Comparison of ENCODE assay signal across 11 mouse cellular contexts in the genomic region with DNA sequence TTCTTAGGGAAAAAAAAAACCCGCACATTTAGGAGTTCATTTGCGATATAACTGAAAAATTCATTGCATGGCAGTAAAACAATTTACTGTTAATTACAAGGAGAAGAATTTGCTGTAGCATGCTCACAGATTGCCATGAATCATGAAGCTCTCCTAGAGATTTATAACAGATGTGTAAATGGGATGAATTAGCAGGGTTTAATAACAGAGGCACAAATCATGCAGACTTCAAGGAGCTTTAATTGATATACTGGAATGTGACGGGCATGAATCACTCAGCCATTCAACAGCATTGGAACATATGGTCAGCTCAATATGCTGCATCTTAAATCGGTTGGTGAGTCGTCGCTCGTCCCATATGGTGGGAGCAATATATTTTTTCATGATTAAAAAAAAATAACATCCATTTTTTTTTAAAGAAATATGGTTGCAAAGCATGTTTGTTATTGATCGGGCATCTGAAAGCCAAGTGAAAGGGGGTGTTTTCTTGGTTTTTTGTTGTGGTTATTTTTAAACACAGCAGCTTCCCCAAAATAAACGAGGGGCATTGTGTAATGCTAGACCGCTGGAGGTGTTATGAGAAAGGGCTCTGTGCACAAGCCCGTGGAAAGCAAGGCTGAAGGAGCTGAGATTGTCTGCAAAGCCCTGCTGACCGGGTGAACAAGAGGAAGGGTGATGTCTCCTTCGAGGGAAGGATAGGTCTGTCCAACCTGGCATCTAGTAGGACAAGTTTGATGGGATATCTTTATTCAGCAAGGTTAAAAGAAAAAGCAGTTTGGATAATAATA.
DNase-seq lines count a peak whose midpoint lies in the region; ATAC-seq and TF ChIP-seq lines count a peak whose summit lies in the region.
"Had no signal": no experiment of that assay in that cellular context is flagged by ENCODE, and none has a peak within 500 bp of the region (broad histone marks: within the 10 kb centered on the region; RNA-seq: fewer than 3 reads in every experiment).

No protein-coding gene starts in this region.

- no peaks in the 10 kb centered on the region for H3K27me3 ChIP-seq in hindbrain, embryonic 14.5 days (ENCODE audit: control insufficient read depth, insufficient read depth, low read length)
- H3K27me3 ChIP-seq in hindbrain, embryonic 12.5 days, result no peaks in the 10 kb centered on the region
- peaks cover 14% of the 10 kb centered on the region for H3K27me3 ChIP-seq in neural tube, embryonic 13.5 days
- no peaks in the 10 kb centered on the region for H3K27me3 ChIP-seq in hindbrain, postnatal 0 days (ENCODE audit: insufficient read depth, low read length)
- H3K27me3 ChIP-seq in intestine, embryonic 15.5 days (replicated peaks), result no peaks in the 10 kb centered on the region

- no peak for ATAC-seq in hindbrain, embryonic 14.5 days (ENCODE audit: low FRiP score)
- ATAC-seq in hindbrain, embryonic 12.5 days (ENCODE audit: low FRiP score), result no peak
- peak; percentile 71 for ATAC-seq in neural tube, embryonic 13.5 days (ENCODE audit: low read depth)
- no peak for ATAC-seq in hindbrain, postnatal 0 days
- ATAC-seq in intestine, embryonic 15.5 days, result no peak

- no peak overlapping the region for H3K4me2 ChIP-seq in hindbrain, embryonic 14.5 days (replicated peaks)
- H3K4me2 ChIP-seq in hindbrain, embryonic 12.5 days (replicated peaks), result no peak overlapping the region
- H3K4me2 ChIP-seq in neural tube, embryonic 13.5 days, result no peak overlapping the region
- H3K4me2 ChIP-seq in hindbrain, postnatal 0 days (ENCODE audit: low read depth, low read length), result peak overlapping the region; percentile 14
- no peak overlapping the region for H3K4me2 ChIP-seq in intestine, embryonic 15.5 days (replicated peaks)

- H3K36me3 ChIP-seq in hindbrain, embryonic 14.5 days (replicated peaks; ENCODE audit: control insufficient read depth, insufficient read depth), result no peaks in the 10 kb centered on the region
- no peaks in the 10 kb centered on the region for H3K36me3 ChIP-seq in hindbrain, embryonic 12.5 days
- H3K36me3 ChIP-seq in neural tube, embryonic 13.5 days, result no peaks in the 10 kb centered on the region
- H3K36me3 ChIP-seq in hindbrain, postnatal 0 days (ENCODE audit: insufficient read depth, low read length), result no peaks in the 10 kb centered on the region
- no peaks in the 10 kb centered on the region for H3K36me3 ChIP-seq in intestine, embryonic 15.5 days

- H3K27ac ChIP-seq in hindbrain, embryonic 14.5 days, result no peak overlapping the region
- H3K27ac ChIP-seq in hindbrain, embryonic 12.5 days, result no peak overlapping the region
- no peak overlapping the region for H3K27ac ChIP-seq in neural tube, embryonic 13.5 days (replicated peaks)
- H3K27ac ChIP-seq in hindbrain, postnatal 0 days, result no peak overlapping the region
- no peak overlapping the region for H3K27ac ChIP-seq in intestine, embryonic 15.5 days

- H3K4me3 ChIP-seq in hindbrain, embryonic 14.5 days (replicated peaks; ENCODE audit: low read length), result no peak overlapping the region
- H3K4me3 ChIP-seq in hindbrain, embryonic 12.5 days, result no peak overlapping the region
- no peak overlapping the region for H3K4me3 ChIP-seq in neural tube, embryonic 13.5 days
- no peak overlapping the region for H3K4me3 ChIP-seq in hindbrain, postnatal 0 days (ENCODE audit: low read length)
- no peak overlapping the region for H3K4me3 ChIP-seq in intestine, embryonic 15.5 days (replicated peaks)

- WGBS in hindbrain, embryonic 14.5 days, result 45% methylated on average over 13 of the region's 13 CpGs
- 49% methylated on average over 13 of the region's 13 CpGs for WGBS in hindbrain, embryonic 12.5 days
- WGBS in neural tube, embryonic 13.5 days, result 20% methylated on average over 13 of the region's 13 CpGs
- 39% methylated on average over 13 of the region's 13 CpGs for WGBS in hindbrain, postnatal 0 days
- WGBS in intestine, embryonic 15.5 days, result 66% methylated on average over 13 of the region's 13 CpGs

- H3K9ac ChIP-seq in hindbrain, embryonic 14.5 days, result no peak overlapping the region
- H3K9ac ChIP-seq in hindbrain, embryonic 12.5 days, result no peak overlapping the region
- no peak overlapping the region for H3K9ac ChIP-seq in neural tube, embryonic 13.5 days
- no peak overlapping the region for H3K9ac ChIP-seq in hindbrain, postnatal 0 days (replicated peaks; ENCODE audit: low read length)
- no peak overlapping the region for H3K9ac ChIP-seq in intestine, embryonic 15.5 days

- peak; percentile 45 for DNase-seq in hindbrain, embryonic 14.5 days (ENCODE audit: low spot score)
- DNase-seq in neural tube, embryonic 10.5 days (ENCODE audit: extremely low spot score, low spot score), result no peak
- DNase-seq in hindbrain, postnatal 0 days (ENCODE audit: low spot score), result peak; percentile 57
- no peak for DNase-seq in right cerebral cortex, postnatal 25 days
- no peak for DNase-seq in adipocyte (ENCODE audit: low spot score)
- DNase-seq: cerebellum, postnatal 25 days; heart, postnatal 14 days; kidney, adult 2 months had no signal

- H3K4me1 ChIP-seq in hindbrain, embryonic 14.5 days (replicated peaks; ENCODE audit: control insufficient read depth, insufficient read depth, low read length), result peaks cover 11% of the 10 kb centered on the region
- no peaks in the 10 kb centered on the region; the same call in 1 of the 2 replicates for H3K4me1 ChIP-seq in hindbrain, embryonic 12.5 days
- peaks cover 33% of the 10 kb centered on the region for H3K4me1 ChIP-seq in neural tube, embryonic 13.5 days (replicated peaks)
- H3K4me1 ChIP-seq in hindbrain, postnatal 0 days (ENCODE audit: insufficient read depth, low read length), result no peaks in the 10 kb centered on the region
- H3K4me1 ChIP-seq in intestine, embryonic 15.5 days (replicated peaks), result no peaks in the 10 kb centered on the region

- H3K9me3 ChIP-seq in hindbrain, embryonic 14.5 days (ENCODE audit: control insufficient read depth, low read length), result no peaks in the 10 kb centered on the region
- no peaks in the 10 kb centered on the region for H3K9me3 ChIP-seq in hindbrain, embryonic 12.5 days (replicated peaks)
- H3K9me3 ChIP-seq in neural tube, embryonic 13.5 days, result no peaks in the 10 kb centered on the region
- no peaks in the 10 kb centered on the region for H3K9me3 ChIP-seq in hindbrain, postnatal 0 days (ENCODE audit: low read length)
- no peaks in the 10 kb centered on the region for H3K9me3 ChIP-seq in intestine, embryonic 15.5 days

- no peak for TF ChIP-seq CTCF in hindbrain, postnatal 0 days (IDR thresholded peaks at IDR 0.05; ENCODE audit: low read depth)

Comparison
In these comparisons a context has a peak if more than half of its experiments do, and no peak if none do; other contexts are left out.
1. DNase-seq: peak in hindbrain, embryonic 14.5 days (single experiment) and hindbrain, postnatal 0 days (single experiment); none in neural tube, embryonic 10.5 days (single experiment), right cerebral cortex, postnatal 25 days (single experiment) and adipocyte (single experiment).